7 mouse cellular contexts compared by ENCODE assay signal in genomic region chr10:69705806-69706768, GRCm38 (mm10).
DNase-seq lines count a peak whose midpoint lies in the region; ATAC-seq and TF ChIP-seq lines count a peak whose summit lies in the region.

No protein-coding gene starts in this region.

- no peak overlapping the region for H3K9ac ChIP-seq in intestine, postnatal 0 days (ENCODE audit: low read depth, low read length)

- H3K36me3 ChIP-seq in embryonic facial prominence, embryonic 10.5 days (replicated peaks): no peaks in the 10 kb centered on the region
- no peaks in the 10 kb centered on the region for H3K36me3 ChIP-seq in intestine, postnatal 0 days (ENCODE audit: control insufficient read depth, insufficient read depth)

- no peak for ATAC-seq in intestine, postnatal 0 days
- ATAC-seq in erythroblast, adult 5-6 weeks (replicated peaks; ENCODE audit: low FRiP score, poor library complexity, severe bottlenecking): no peak

- no peaks in the 10 kb centered on the region for H3K9me3 ChIP-seq in embryonic facial prominence, embryonic 10.5 days
- H3K9me3 ChIP-seq in intestine, postnatal 0 days (ENCODE audit: control insufficient read depth): no peaks in the 10 kb centered on the region

- H3K4me1 ChIP-seq in embryonic facial prominence, embryonic 10.5 days: peaks cover 30% of the 10 kb centered on the region
- no peaks in the 10 kb centered on the region for H3K4me1 ChIP-seq in intestine, postnatal 0 days (replicated peaks; ENCODE audit: control insufficient read depth, insufficient read depth, low read length)

- peak; percentile 47 to 57 for DNase-seq in left cerebral cortex, adult 18-20 months (ENCODE audit: low spot score in 2 of 2)
- DNase-seq in left cerebral cortex, adult 11 months (ENCODE audit: low spot score): no peak
- DNase-seq in embryonic facial prominence, embryonic 10.5 days (ENCODE audit: low spot score): peak; percentile 56
- DNase-seq in retina, postnatal 1 day: peak; percentile 65
- no peak for DNase-seq in spleen, adult 12 weeks (ENCODE audit: low spot score)

- H3K27me3 ChIP-seq in embryonic facial prominence, embryonic 10.5 days (replicated peaks; ENCODE audit: low read depth, poor library complexity, severe bottlenecking): peaks cover 12% of the 10 kb centered on the region; the same call in 1 of the 2 replicates
- no peaks in the 10 kb centered on the region for H3K27me3 ChIP-seq in intestine, postnatal 0 days (replicated peaks; ENCODE audit: control insufficient read depth, insufficient read depth, low read length)

- H3K27ac ChIP-seq in embryonic facial prominence, embryonic 10.5 days (replicated peaks): peak overlapping the region; percentile 82
- no peak overlapping the region for H3K27ac ChIP-seq in intestine, postnatal 0 days (ENCODE audit: low read depth, low read length)

- no peak for TF ChIP-seq CTCF in intestine, postnatal 0 days (IDR thresholded peaks at IDR 0.05; ENCODE audit: low read depth)

- peak overlapping the region; percentile 27 for H3K4me2 ChIP-seq in intestine, postnatal 0 days (replicated peaks; ENCODE audit: low read depth)

- peak overlapping the region; percentile 55 for H3K4me3 ChIP-seq in embryonic facial prominence, embryonic 10.5 days
- no peak overlapping the region; the same call in 1 of the 2 replicates for H3K4me3 ChIP-seq in intestine, postnatal 0 days (ENCODE audit: low read depth, low read length)

- 5% methylated on average over 17 of the region's 17 CpGs for WGBS in embryonic facial prominence, embryonic 10.5 days
- WGBS in intestine, postnatal 0 days: 33% methylated on average over 17 of the region's 17 CpGs

Comparison
In these comparisons a context has a peak if more than half of its experiments do, and no peak if none do; other contexts are left out.
1. DNase-seq: peak in left cerebral cortex, adult 18-20 months (2 of 2), embryonic facial prominence, embryonic 10.5 days (single experiment) and retina, postnatal 1 day (single experiment); none in left cerebral cortex, adult 11 months (single experiment) and spleen, adult 12 weeks (single experiment).